Mouse (Mus musculus) megakaryocyte, embryonic 14.5 days (primary cell): ENCODE results near the gene Cuedc2. TPM values are rescaled to one million over a fixed set of nuclear protein-coding genes. Genes with fewer than 3 reads are reported as not detected.

Source experiments
- H3K27me3 ChIP-seq: replicated peaks from 2 replicates; pipeline ENCODE3; 2012; ENCODE audit warnings: inconsistent platforms
- H3K36me3 ChIP-seq: replicated peaks from 2 replicates; pipeline ENCODE3; 2012; ENCODE audit warnings: low read length, inconsistent platforms, mixed read lengths
- H3K4me1 ChIP-seq: 2 replicates; pipeline ENCODE4 v1.6.1; 2012; ENCODE audit warnings: inconsistent platforms
- H3K4me3 ChIP-seq: replicated peaks from 2 replicates; pipeline ENCODE3; 2012; ENCODE audit warnings: moderate library complexity, mild to moderate bottlenecking, inconsistent platforms
- H3K9me3 ChIP-seq: 2 replicates; pipeline ENCODE4 v1.6.1; 2012; ENCODE audit warnings: inconsistent platforms
- FLI1 ChIP-seq: IDR thresholded peaks from 2 replicates; pipeline ENCODE4 v1.6.1; 2012; ENCODE audit warnings: low read length, inconsistent platforms, mixed read lengths
- GATA1 ChIP-seq: IDR thresholded peaks from 3 replicates; pipeline ENCODE4 v1.6.1; 2012; ENCODE audit warnings: mixed read lengths, low read length, inconsistent platforms, borderline replicate concordance
- polyA plus RNA-seq: library from polyadenylated mRNA; stranded (reverse); fragments of >175 nt; gene quantifications from 2 replicates; pipeline ENCODE4 v1.2.3, GENCODE M21; 2012; ENCODE audit warnings: low replicate concordance; ENCODE audit not compliant: insufficient read depth

The Cuedc2 gene
- polyA plus RNA-seq, 1 experiment = 126 TPM

DNA sequence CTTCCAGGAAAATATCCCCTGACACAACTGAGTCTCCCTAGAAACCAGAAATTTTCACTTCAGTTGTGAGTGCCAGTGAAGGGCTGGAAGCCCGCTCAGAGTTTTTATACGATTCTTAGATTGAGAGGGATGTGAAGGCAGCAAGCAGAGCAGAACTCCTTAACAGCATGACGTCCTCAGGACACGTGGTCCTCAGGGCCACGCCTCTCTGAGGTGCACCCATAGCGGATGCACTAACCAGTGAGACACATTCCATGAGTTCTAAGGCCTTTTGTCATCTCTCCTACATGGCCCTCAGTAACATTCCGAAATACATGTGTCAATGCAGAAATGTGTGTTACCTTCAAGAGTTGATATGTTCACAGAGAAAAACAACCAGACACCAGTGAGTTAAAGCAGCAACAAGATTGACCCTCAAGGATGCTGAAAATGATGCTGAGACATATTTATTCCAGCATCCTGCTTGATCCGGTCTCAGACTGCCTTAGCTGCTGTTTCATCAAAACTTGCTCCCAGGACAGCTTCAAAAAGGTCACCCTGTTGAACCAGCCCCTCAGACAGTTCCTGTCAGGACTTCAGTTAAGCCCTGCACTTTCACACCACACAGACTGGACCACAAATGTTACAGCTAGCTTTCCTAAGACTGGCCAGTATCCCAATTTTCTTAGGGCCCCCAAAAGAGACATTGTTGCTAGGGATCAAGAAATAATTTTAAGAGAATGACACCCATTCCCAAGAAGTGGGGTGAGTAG is 38.0 kb downstream of the Cuedc2 start:
- Histone ChIP-seq H3K4me3 (no peak overlapping the region), H3K36me3 (no peaks in the 10 kb centered on the region), H3K4me1 (peaks cover 19% of the 10 kb centered on the region), H3K27me3 (peaks cover 14% of the 10 kb centered on the region), H3K9me3 (no peaks in the 10 kb centered on the region)
- TF ChIP-seq GATA1 (no peak), FLI1 (no peak)

DNA sequence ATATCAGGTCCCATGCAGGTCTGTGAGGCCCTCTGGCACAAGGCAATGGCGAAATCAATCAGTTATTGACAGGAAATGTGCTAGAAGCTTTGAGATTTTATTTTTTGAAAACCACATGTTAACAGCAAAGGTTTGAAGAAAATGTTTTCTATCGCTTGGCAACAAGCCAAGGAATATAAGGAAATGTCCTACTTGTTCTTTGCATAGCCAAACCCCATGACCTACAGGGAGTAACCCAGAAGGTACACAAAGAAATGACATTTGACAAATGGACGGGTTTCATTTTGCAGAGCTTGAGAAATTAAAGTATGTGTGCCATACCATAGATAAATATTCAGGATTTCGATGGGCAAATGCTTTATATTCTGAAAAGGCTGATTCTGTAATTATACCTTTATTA is 41.6 kb downstream of the Cuedc2 start:
- no peaks in the 10 kb centered on the region for H3K9me3 ChIP-seq

DNA sequence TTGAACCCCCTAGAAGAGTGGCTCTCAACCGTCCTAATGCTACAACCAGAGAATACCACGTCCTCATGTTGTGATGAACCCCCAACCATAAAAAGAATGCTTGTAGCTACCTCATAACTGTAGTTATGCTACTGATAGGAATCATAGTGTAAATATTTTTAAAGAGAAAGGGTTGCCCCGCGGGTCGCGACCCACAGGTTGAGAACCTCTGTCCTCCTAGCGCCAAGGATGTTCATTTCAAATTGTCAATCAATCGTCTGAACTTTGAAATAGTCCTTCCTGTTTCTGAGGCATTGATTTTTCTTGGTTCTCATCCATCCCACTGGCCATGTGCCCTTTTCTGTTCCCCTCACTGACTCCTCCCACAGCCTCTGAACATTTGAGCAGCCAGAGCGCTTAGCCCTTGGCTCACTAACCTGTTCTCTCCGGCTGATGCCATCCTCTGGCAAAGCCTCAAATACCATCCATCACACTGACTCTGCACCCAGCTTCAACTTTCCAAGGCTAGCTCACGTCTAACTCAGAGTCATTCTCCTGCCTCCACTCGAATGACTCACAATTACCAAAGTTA is 47.9 kb downstream of the Cuedc2 start:
- H3K4me1 ChIP-seq = no peaks in the 10 kb centered on the region
- H3K27me3 ChIP-seq = peaks cover 38% of the 10 kb centered on the region
- TF ChIP-seq GATA1 = no peak
- no peaks in the 10 kb centered on the region for H3K9me3 ChIP-seq
- H3K36me3 ChIP-seq = peaks cover 18% of the 10 kb centered on the region
- H3K4me3 ChIP-seq = no peak overlapping the region

More for the DNA sequence above, 41.6 kb downstream of the Cuedc2 start:
- Histone ChIP-seq H3K27me3 (peaks cover 32% of the 10 kb centered on the region), H3K4me3 (no peak overlapping the region), H3K36me3 (no peaks in the 10 kb centered on the region), H3K4me1 (no peaks in the 10 kb centered on the region)
- no peak for TF ChIP-seq GATA1
- no peak for TF ChIP-seq FLI1

DNA sequence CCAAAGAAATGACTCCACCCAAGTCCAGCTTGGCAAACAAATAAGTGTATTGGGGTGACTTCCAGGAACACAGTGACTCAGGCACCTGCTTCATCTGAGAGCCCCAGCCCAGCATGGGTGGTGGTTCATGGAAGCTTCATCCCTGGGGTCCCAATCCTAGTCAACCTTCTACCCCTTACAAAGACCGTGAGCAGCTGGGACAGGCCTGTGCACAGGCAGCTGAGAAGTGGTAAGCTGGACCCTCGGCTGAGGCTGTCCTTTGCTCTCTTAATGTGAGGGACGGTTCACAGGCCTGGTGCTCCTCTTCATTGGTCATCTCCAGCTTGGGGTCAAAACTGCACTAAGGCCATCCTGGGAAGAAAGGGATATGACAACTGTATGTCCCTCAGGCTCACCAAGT is 50.9 kb downstream of the Cuedc2 start:
- Histone ChIP-seq H3K4me3 (no peak overlapping the region), H3K4me1 (no peaks in the 10 kb centered on the region), H3K9me3 (no peaks in the 10 kb centered on the region), H3K27me3 (peaks cover 25% of the 10 kb centered on the region), H3K36me3 (peaks cover 48% of the 10 kb centered on the region)
- TF ChIP-seq FLI1 (no peak), GATA1 (no peak)

DNA sequence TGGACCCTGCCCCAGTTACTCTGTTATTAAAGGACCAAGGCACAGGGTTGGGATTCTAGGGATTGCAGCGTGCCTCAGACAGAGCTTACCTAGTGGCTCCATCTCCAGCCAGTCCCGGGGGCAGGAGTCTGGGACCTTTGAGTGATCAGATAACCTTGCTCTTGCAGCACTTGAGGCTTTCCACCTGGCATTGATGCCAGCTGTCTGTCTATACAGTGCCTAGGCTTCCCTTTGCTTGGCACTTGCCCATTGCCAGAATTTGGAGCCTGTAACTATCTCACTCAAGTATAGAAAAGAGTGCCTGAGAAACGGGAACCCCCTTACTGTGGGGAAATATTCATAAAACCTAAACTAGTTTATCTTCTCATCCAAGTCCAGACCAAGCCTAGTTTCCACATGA is 51.6 kb downstream of the Cuedc2 start:
- Histone ChIP-seq H3K36me3 (peaks cover 54% of the 10 kb centered on the region), H3K27me3 (peaks cover 19% of the 10 kb centered on the region), H3K4me3 (no peak overlapping the region), H3K4me1 (no peaks in the 10 kb centered on the region), H3K9me3 (peaks cover 4% of the 10 kb centered on the region; the same call in 1 of the 2 replicates)
- no peak for TF ChIP-seq FLI1
- TF ChIP-seq GATA1 = no peak

DNA sequence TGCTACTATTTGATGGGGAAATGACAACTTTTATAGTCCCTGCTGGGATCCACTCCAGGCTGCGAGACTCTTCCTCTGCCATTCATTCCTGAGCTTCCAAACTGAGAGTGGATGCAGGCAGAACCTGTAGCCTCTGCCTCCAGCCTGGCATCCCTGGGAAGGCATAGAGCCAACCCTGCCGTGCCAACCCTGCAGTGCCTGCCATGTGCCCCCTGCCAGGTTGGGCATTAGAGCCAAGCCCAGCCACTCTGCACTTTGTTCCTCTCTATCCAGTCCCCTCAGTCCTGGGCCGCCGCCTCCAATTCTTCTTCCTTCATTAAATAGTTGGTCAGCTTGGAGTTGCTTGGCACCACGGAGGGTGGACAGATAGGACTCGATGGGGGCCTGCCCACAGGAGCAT is 52.5 kb downstream of the Cuedc2 start:
- TF ChIP-seq FLI1 (no peak), GATA1 (no peak)
- Histone ChIP-seq H3K9me3 (peaks cover 4% of the 10 kb centered on the region; the same call in 1 of the 2 replicates), H3K36me3 (peaks cover 63% of the 10 kb centered on the region), H3K27me3 (peaks cover 12% of the 10 kb centered on the region), H3K4me3 (no peak overlapping the region), H3K4me1 (no peaks in the 10 kb centered on the region)

DNA sequence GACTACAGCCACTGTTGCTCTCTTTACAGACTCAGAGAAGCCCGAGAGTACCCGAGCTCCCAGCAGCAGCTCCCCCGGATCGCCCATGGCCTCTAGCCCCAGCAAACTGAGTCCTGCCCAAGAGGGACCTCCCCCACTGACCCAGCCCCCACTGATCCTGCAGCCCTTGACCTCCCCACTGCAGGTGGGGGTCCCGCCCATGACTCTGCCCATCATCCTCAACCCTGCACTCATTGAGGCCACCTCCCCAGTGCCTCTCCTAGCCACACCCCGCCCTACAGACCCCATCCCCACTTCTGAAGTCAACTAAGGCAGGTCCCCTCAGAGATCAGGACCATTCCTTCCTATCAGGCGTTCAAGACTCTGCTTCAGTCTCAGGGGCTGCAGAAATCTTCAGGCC is 52.9 kb downstream of the Cuedc2 start:
- H3K27me3 ChIP-seq = peaks cover 9% of the 10 kb centered on the region
- H3K4me1 ChIP-seq = no peaks in the 10 kb centered on the region
- H3K4me3 ChIP-seq = no peak overlapping the region
- peaks cover 4% of the 10 kb centered on the region; the same call in 1 of the 2 replicates for H3K9me3 ChIP-seq
- peaks cover 67% of the 10 kb centered on the region for H3K36me3 ChIP-seq
- TF ChIP-seq FLI1 (no peak), GATA1 (no peak)

DNA sequence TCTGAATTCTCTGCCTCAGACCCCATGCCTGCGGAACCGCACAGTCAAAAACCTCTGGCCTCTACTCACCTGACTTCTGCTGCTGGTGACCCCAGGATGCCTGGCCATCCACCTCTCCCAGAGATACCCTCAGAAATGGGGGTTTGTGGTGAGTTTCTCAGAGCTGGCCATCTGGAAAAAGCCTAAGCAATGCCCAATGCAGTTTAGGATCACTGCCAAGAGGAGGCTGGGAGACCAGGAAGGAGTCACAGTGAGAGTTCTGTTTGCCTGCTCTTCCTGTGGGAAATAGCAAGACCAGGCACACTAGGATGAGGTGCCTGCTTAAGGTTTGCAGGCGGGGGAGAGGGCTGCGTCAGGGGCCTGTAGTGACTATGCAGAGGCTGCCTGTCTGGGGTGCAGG is 53.8 kb downstream of the Cuedc2 start:
- TF ChIP-seq GATA1 (no peak), FLI1 (no peak)
- Histone ChIP-seq H3K4me3 (no peak overlapping the region), H3K36me3 (peaks cover 77% of the 10 kb centered on the region), H3K4me1 (no peaks in the 10 kb centered on the region), H3K27me3 (peaks cover 4% of the 10 kb centered on the region), H3K9me3 (peaks cover 4% of the 10 kb centered on the region; the same call in 1 of the 2 replicates)

DNA sequence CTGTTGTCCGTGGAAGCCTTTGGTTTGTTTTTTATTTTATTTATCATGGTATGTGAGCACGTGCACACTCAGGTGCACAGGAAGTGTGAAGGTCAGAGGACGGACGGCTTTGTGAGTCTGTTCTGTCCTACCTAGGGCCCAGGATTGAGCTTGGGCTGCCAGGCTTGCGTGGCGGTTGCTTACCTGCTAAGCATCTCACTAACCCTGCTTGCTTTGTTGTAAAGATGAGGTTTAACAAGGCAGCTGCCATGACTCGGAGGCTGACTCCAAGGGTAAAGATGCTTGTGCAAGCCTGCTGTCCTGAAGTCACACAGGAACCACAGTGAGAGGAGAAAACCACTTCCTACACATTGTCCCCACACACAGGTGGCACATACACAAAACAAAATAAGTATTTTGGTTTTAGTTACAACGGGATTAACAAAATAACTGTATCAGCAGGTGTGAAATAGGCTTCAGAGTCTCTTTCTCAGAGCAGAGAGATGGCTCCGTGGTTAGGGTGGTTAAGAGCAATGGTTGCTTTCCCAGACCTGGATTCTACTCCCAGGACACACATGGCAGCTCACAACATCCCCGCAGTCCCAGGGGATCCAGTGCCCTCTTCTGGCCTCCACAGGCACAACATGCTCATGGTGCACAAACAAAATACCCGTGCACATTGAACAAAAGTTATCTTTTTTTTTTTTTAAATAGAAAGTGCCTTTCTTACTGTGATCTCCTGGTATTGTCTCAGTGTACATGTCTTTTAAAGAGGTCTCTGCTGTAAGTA is 56.2 kb downstream of the Cuedc2 start:
- Histone ChIP-seq H3K4me1 (no peaks in the 10 kb centered on the region), H3K36me3 (peaks cover 96% of the 10 kb centered on the region), H3K4me3 (no peak overlapping the region), H3K9me3 (peaks cover 4% of the 10 kb centered on the region; the same call in 1 of the 2 replicates), H3K27me3 (no peaks in the 10 kb centered on the region)
- no peak for TF ChIP-seq FLI1
- no peak for TF ChIP-seq GATA1

Other genes starting within 250 kb of the Cuedc2 start
- gene Elovl3, start 206.8 kb downstream of the Cuedc2 start, polyA plus RNA-seq = not detected in 2 replicates
- not detected in 2 replicates for gene Pitx3, start 190.4 kb downstream of the Cuedc2 start, polyA plus RNA-seq
- 457 and 459 TPM in 2 replicates for gene Gbf1, start 186.2 kb downstream of the Cuedc2 start, polyA plus RNA-seq
- 32.0 and 46.7 TPM in 2 replicates for gene Nfkb2, start 34.4 kb downstream of the Cuedc2 start, polyA plus RNA-seq
- 0.19 TPM in 1 of 2 replicates, not detected in the other for gene Psd, start 11.5 kb downstream of the Cuedc2 start, polyA plus RNA-seq
- gene Fbxl15, start 10.5 kb downstream of the Cuedc2 start, polyA plus RNA-seq = 17.4 and 18.6 TPM in 2 replicates
- gene Mfsd13a, start 2.4 kb upstream of the Cuedc2 start, polyA plus RNA-seq = 8.8 and 9.9 TPM in 2 replicates
- 0.32 TPM in 1 of 2 replicates, not detected in the other for gene 2310034G01Rik, start 11.6 kb upstream of the Cuedc2 start, polyA plus RNA-seq
- 35.2 and 96.8 TPM in 2 replicates for gene Actr1a, start 57.0 kb upstream of the Cuedc2 start, polyA plus RNA-seq
- gene Sufu, start 58.2 kb upstream of the Cuedc2 start, polyA plus RNA-seq = 8.7 and 23.5 TPM in 2 replicates
- gene Trim8, start 163.0 kb upstream of the Cuedc2 start, polyA plus RNA-seq = 207 and 435 TPM in 2 replicates
- 5.8 and 22.9 TPM in 2 replicates for gene Arl3, start 234.5 kb upstream of the Cuedc2 start, polyA plus RNA-seq
- 0.38 TPM in 1 of 2 replicates, not detected in the other for gene Sfxn2, start 234.7 kb upstream of the Cuedc2 start, polyA plus RNA-seq